Mouse (Mus musculus) adipocyte (in vitro differentiated cells): Measurements from ENCODE around the gene Fam207a.

Experiments used
- DNase-seq: peaks from one replicate; pipeline ENCODE4 v3.0.0-alpha.2; 2016; ENCODE audit warnings: low spot score

Gene Fam207a

GRCm38 (mm10) chr10:77531026-77532019 lies 15.7 kb upstream of the Fam207a start:
- DNase-seq: no peak

GRCm38 (mm10) chr10:77530140-77530539 lies 14.6 kb upstream of the Fam207a start, which contains the start of gene Itgb2:
TSS of gene Itgb2 (plus strand) at chr10:77530252.
- DNase-seq: no peak

GRCm38 (mm10) chr10:77528634-77529033 lies 13.0 kb upstream of the Fam207a start:
- no peak for DNase-seq

DNA sequence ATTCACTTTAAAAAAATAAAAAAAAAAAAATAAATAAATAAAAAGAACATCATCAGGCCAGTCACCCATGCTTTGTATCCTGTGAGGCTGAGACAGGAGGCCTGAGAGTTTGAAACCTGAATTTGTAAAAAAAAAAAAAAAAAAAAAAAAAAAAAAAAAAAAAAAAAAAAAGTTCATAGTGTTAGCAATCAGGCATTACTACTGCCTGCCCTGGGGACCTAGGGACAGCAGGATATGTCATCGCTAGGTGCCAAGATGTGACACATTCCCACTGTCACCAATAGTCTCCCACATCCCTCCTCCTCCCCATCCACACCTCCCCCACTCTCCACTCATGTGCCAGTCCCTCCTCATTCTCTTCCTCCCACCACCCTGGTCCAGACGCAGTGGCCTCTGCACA lies 10.9 kb upstream of the Fam207a start:
- no peak for DNase-seq

DNA sequence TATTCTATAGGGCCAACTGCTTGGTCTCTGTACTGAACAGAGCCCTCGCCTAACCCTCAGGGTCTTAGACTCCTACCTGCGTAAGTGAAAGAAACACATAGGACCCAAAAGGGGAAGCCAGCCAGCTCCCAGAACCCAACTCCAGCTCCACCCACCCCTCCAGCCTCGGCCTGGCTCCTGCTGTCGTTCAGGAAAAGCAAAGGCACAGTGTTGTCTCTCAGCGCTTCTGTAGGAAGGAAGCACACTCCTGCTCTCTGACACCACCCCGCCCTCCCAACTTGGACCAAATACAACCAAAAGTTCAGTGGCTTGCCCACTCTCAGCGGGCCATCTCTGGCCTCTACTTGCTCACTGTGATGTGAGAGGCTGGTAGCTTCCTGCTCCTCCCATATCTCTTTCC lies 7.7 kb upstream of the Fam207a start:
- DNase-seq: no peak

- DNase-seq: no peak
Observed at GRCm38 (mm10) chr10:77522746-77523145, 7.2 kb upstream of the Fam207a start.

- DNase-seq: no peak
Observed at GRCm38 (mm10) chr10:77522021-77522731, 6.6 kb upstream of the Fam207a start.

- DNase-seq: no peak
Observed at GRCm38 (mm10) chr10:77520497-77520896, 4.9 kb upstream of the Fam207a start.

DNA sequence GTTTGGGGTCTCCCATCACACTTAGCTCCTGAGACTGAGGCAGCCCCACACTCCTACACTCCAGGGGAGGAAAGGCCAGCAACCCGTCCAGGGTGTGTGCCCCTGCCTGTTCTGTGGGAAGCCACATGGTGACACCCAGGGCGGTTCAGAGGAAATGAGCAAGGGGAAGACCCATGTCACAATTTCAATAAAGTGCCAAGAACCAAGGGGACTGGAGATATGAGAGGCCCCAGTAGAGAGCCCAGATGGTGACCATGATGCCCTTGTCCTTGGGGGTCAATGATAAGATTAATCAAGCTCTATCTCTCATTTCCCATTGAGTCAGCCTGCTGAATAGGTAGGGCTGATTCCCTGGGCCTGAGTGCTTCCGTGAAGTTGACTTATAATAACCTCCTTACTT lies 3.6 kb upstream of the Fam207a start:
- no peak for DNase-seq

DNA sequence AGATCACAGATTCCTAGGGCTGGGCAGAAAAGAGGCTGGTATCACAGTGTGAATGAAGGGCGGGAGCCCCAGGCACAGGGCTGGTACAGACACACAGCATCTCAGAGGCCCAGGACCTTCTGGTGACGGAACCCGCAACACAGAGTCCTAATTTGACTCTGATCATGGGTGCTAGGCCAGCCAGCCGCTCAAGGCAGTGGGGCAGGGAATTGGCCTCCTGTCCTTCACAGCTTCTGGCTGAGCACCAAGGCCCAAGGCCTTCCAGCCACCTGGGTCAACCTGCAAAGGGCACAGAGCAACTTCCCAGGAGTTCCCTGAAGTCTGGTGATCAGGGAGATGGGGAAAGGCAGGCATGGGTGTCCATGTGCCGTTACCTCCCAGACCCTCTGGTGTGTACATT lies 2.2 kb upstream of the Fam207a start:
- DNase-seq: no peak

DNA sequence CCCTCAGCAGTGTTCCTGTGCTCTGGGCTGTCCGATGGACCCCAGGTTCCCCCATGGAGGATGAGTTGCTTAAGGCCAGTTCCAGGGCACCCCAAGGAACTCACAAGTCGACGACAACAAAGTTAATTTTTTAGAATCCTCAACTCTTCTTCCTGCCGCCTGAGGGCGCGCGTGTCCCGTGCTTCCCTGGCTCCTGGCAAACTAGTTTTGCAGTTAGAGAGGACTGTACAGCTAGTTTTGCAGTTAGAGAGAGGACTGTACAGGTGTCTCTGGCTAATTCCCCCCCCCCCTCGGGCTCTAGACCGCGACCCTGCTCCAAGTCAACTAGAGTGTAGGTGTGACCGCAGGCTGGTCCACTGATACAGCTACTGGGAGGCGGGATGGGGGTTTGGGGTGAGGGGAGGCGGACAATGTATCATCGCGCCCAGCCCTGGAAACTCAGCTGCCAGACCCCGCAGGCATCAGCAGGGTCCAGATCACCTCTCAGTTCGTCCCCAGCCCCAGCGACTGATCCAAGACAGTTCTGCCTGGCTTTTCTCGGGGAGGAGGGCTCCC lies 1.6 kb upstream of the Fam207a start:
- peak; percentile 68 for DNase-seq

DNA sequence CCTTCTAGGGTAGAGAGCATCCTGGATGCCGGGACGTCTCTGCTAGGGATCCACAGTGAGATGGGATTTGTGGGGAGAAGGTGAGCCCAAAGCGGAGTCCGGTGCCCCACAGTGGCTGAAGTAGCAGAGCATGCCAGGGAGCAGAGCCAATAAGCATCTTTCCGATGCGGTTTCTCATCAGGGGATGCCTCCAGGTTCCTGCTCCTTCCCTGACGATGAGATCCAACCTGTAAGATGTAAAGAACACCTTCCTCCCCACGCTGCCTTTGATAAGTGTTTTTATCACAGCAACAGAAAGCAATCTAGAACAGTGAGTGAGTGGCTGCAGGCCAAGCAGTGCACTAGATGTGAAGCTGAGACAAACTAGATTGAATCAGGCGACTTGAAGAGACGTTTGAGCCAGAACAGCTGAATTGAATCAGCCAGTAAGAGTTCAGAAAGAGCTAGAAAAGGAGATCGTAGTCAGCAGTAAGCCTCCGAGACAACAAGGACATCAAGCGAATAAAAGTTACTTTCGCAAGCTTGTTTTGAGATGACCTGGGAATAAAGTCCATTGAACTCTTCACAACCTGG lies 880 bp upstream of the Fam207a start:
- DNase-seq: peak; percentile 63

DNA sequence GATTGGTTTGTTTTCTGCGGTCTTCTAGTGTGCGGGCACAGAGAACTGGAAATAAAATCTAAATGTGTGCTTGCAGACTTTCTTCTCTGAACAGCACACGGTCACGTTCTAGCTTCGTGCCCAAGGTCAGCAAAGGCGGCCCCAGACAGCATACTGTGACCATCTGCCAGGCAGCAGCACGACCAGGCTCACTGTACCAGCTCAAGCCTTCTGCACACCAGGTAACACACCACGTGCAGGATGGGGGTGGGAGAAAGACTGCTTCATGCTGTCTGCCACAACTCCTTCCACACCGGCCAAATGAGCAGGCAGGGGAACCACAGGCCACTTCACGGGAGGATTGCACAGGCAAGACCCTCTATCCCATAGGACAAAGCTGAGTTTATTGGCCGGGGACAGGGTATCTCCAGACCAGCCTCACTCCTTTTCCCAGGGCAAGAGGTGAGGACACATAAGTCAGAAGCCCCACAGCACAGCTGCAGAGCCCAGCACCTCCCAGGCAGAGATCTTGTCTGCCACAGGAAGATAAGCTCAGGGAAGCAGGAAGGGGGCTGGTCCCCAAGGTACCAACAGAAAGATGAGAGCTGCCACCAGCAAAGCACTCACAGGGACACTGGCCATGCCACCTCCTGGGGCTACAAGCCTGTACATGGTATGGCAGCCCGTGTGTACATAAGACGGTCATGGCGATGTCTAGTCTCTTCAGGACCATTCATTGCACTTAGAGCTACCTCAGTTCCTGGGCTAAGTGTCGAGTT lies 5.2 kb downstream of the Fam207a start:
- no peak for DNase-seq

- peak; percentile 86 for DNase-seq
Observed at GRCm38 (mm10) chr10:77509403-77510187, 6.0 kb downstream of the Fam207a start.

GRCm38 (mm10) chr10:77508744-77509143 lies 6.8 kb downstream of the Fam207a start:
- DNase-seq: no peak

DNA sequence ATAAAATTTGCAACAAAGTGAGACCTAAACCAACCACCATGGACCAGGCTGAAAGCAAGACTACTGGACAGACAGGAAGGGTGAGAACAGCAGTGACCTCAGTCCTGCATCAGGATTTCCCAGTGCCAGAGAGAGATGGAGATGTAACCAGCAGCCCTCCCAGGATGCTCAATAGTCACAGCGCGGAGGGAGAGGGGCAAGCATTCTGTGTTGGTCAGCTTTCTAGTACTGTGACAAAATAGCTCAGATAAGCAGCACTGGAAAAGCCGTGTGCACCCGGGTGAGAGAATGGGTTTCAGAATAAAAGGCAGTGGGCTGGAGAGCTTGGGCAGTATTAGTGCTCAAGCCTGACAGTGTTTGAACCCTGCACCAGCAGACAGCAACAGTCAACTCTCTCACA lies 7.8 kb downstream of the Fam207a start:
- no peak for DNase-seq

DNA sequence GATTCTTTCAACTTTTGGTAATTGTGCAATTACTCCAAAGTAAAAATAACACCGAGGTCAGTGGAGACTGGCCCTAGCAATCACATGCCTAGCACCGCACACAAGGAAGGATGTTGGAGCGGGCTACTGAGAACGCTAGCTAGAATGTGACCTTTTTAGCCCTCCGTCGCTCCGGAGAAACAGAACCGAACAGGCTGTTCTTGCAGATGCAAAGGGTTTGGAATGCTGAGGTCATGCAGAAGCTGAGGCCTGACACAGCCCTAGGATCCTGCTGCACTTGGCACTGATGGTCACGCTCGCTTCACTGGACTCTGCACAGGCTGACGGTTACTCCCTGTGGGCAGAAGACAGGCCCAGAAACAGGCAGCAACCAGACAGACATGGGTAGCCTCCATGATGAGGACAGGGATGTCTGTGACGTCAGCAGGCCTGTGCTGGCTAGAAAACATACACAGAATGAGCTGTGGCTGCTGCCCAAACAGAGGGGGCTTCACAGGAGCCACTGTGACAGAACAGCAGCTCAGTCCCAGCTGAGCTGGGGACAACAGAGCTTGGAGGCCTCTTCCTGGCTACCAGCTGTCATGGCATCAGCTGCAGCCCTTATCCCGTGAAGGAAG lies 8.5 kb downstream of the Fam207a start:
- DNase-seq: no peak

GRCm38 (mm10) chr10:77506526-77506925 lies 9.1 kb downstream of the Fam207a start:
- DNase-seq: no peak

- peak; percentile 77 for DNase-seq
Observed at GRCm38 (mm10) chr10:77504143-77504542, 11.4 kb downstream of the Fam207a start.
